Mouse (Mus musculus) MEL (cell line): ENCODE results near the gene Slc1a4. TPM values are rescaled to one million over a fixed set of nuclear protein-coding genes. Genes with fewer than 3 reads are reported as not detected.

Source experiments
- DNase-seq: peaks from one replicate; pipeline ENCODE4 v3.0.0; 2011; ENCODE audit warnings: low read depth, low spot score
- H3K27ac ChIP-seq: 2 replicates; pipeline ENCODE4 v1.5.1; 2012; ENCODE audit warnings: low read depth, mild to moderate bottlenecking, control low read depth, low read length, moderate library complexity; ENCODE audit not compliant: control insufficient read depth
- H3K27me3 ChIP-seq, 2 experiments: fragments of 150-350 bp in 1 of 2; sonication (generic) in 1 of 2; 2 replicates each; pipeline ENCODE4 v1.6.1; 2012; ENCODE audit warnings: low read length in 2 of 2, mild to moderate bottlenecking in 2 of 2, improper control_type of control experiment in 1 of 2, moderate library complexity in 1 of 2; ENCODE audit not compliant: insufficient read depth in 2 of 2, control insufficient read depth in 1 of 2
- H3K36me3 ChIP-seq, 2 experiments: 2 replicates each; pipeline ENCODE4 v1.6.1; 2012 to 2014; ENCODE audit warnings: low read length in 2 of 2, improper control_type of control experiment in 1 of 2, inconsistent platforms in 1 of 2, mild to moderate bottlenecking in 1 of 2; ENCODE audit not compliant: insufficient read depth in 2 of 2, control insufficient read depth in 1 of 2
- H3K4me1 ChIP-seq, 2 experiments: fragments of 150-350 bp in 1 of 2; sonication (generic) in 1 of 2; 2 replicates each; pipeline ENCODE4 v1.6.1; 2012; ENCODE audit warnings: low read length in 2 of 2, improper control_type of control experiment in 1 of 2, mild to moderate bottlenecking in 1 of 2; ENCODE audit not compliant: insufficient read depth in 2 of 2, control insufficient read depth in 1 of 2
- H3K4me3 ChIP-seq, 2 experiments: fragments of 150-350 bp in 1 of 2; sonication (generic) in 1 of 2; 2 replicates each; pipeline ENCODE4 v1.5.1; 2012; ENCODE audit warnings: low read depth in 2 of 2, low read length in 2 of 2, mild to moderate bottlenecking in 2 of 2, moderate library complexity in 2 of 2, control low read depth in 1 of 2, improper control_type of control experiment in 1 of 2; ENCODE audit not compliant: control insufficient read depth in 1 of 2, insufficient read depth in 1 of 2
- H3K79me2 ChIP-seq: 2 replicates; pipeline ENCODE4 v1.6.1; 2012; ENCODE audit warnings: mild to moderate bottlenecking, low read length, moderate library complexity; ENCODE audit not compliant: control insufficient read depth, poor library complexity, insufficient read depth
- H3K9ac ChIP-seq: 2 replicates; pipeline ENCODE4 v1.6.1; 2012; ENCODE audit warnings: low read depth, mild to moderate bottlenecking, control low read depth, low read length, moderate library complexity; ENCODE audit not compliant: control insufficient read depth, poor library complexity, severe bottlenecking
- H3K9me3 ChIP-seq: fragments of 150-350 bp; sonication (generic); replicated peaks from 2 replicates; pipeline ENCODE4 v1.6.1; 2012; ENCODE audit warnings: mild to moderate bottlenecking, low read length, improper control_type of control experiment, moderate library complexity; ENCODE audit not compliant: insufficient read depth
- BHLHE40 ChIP-seq: IDR thresholded peaks from 2 replicates; pipeline ENCODE4 v1.6.1; 2012; ENCODE audit warnings: low read depth, mild to moderate bottlenecking, inconsistent platforms, low read length, improper control_type of control experiment, borderline replicate concordance
- CHD1 ChIP-seq: IDR thresholded peaks from 2 replicates; pipeline ENCODE4 v1.6.1; 2012; ENCODE audit warnings: low read depth, mild to moderate bottlenecking, inconsistent platforms, low read length, improper control_type of control experiment
- CHD2 ChIP-seq: IDR thresholded peaks from 2 replicates; pipeline ENCODE4 v1.6.1; 2011; ENCODE audit warnings: low read length, improper control_type of control experiment
- CTCF ChIP-seq, 3 experiments: IDR thresholded peaks in 2 of 3; conservative IDR thresholded peaks in 1 of 3; 2 replicates each; pipeline ENCODE4 v1.5.1; 2011 to 2012; ENCODE audit warnings: low read length in 3 of 3, low read depth in 2 of 3, mild to moderate bottlenecking in 2 of 3, improper control_type of control experiment in 1 of 3, inconsistent platforms in 1 of 3, mixed read lengths in 1 of 3, moderate library complexity in 1 of 3; ENCODE audit not compliant: control insufficient read depth in 1 of 3, insufficient read depth in 1 of 3, poor library complexity in 1 of 3, severe bottlenecking in 1 of 3
- E2F4 ChIP-seq: IDR thresholded peaks from 2 replicates; pipeline ENCODE4 v1.6.1; 2011; ENCODE audit warnings: low read depth, low read length, improper control_type of control experiment, borderline replicate concordance
- EP300 ChIP-seq, 2 experiments: IDR thresholded peaks; 2 replicates each; pipeline ENCODE4 v1.6.1; 2011; ENCODE audit warnings: improper control_type of control experiment in 2 of 2, low read length in 2 of 2, low read depth in 1 of 2, mild to moderate bottlenecking in 1 of 2
- ETS1 ChIP-seq: IDR thresholded peaks from 2 replicates; pipeline ENCODE4 v1.6.1; 2012; ENCODE audit warnings: low read depth, mild to moderate bottlenecking, inconsistent platforms, low read length, improper control_type of control experiment, moderate library complexity
- GABPA ChIP-seq: IDR thresholded peaks from 2 replicates; pipeline ENCODE4 v1.6.1; 2012; ENCODE audit warnings: low read depth, mild to moderate bottlenecking, inconsistent platforms, low read length, improper control_type of control experiment, moderate library complexity
- GATA1 ChIP-seq: IDR thresholded peaks from 2 replicates; pipeline ENCODE4 v1.6.1; 2011; ENCODE audit warnings: low read depth, low read length, improper control_type of control experiment
- HCFC1 ChIP-seq: IDR thresholded peaks from 2 replicates; pipeline ENCODE4 v1.6.1; 2012; ENCODE audit warnings: low read depth, mild to moderate bottlenecking, inconsistent platforms, low read length, improper control_type of control experiment, moderate library complexity
- JUND ChIP-seq: IDR thresholded peaks from 2 replicates; pipeline ENCODE4 v1.6.1; 2011; ENCODE audit warnings: low read depth, mild to moderate bottlenecking, improper control_type of control experiment, low read length
- KAT2A ChIP-seq: conservative IDR thresholded peaks from 2 replicates; pipeline ENCODE4 v1.6.1; 2012; ENCODE audit warnings: low read depth, low read length, improper control_type of control experiment, inconsistent platforms
- MAFK ChIP-seq: IDR thresholded peaks from 2 replicates; pipeline ENCODE4 v1.6.1; 2011; ENCODE audit warnings: low read depth, mild to moderate bottlenecking, low read length, improper control_type of control experiment, borderline replicate concordance
- MAZ ChIP-seq: IDR thresholded peaks from 2 replicates; pipeline ENCODE4 v1.6.1; 2012; ENCODE audit warnings: low read depth, mild to moderate bottlenecking, inconsistent platforms, low read length, improper control_type of control experiment
- MYB ChIP-seq: IDR thresholded peaks from 2 replicates; pipeline ENCODE4 v1.6.1; 2011; ENCODE audit warnings: mild to moderate bottlenecking, low read depth, low read length, improper control_type of control experiment
- MYC ChIP-seq: IDR thresholded peaks from 2 replicates; pipeline ENCODE4 v1.6.1; 2011; ENCODE audit warnings: low read depth, mild to moderate bottlenecking, low read length, improper control_type of control experiment, moderate library complexity
- NELFE ChIP-seq: IDR thresholded peaks from 2 replicates; pipeline ENCODE4 v1.6.1; 2011; ENCODE audit warnings: low read depth, low read length, improper control_type of control experiment
- POLR2AphosphoS5 ChIP-seq: IDR thresholded peaks from 2 replicates; pipeline ENCODE4 v1.6.1; 2012; ENCODE audit warnings: low read depth, borderline replicate concordance, mild to moderate bottlenecking, inconsistent platforms, low read length, moderate library complexity, mixed read lengths
- RAD21 ChIP-seq: IDR thresholded peaks from 2 replicates; pipeline ENCODE4 v1.6.1; 2011; ENCODE audit warnings: mild to moderate bottlenecking, low read depth, low read length, improper control_type of control experiment
- RCOR1 ChIP-seq: IDR thresholded peaks from 2 replicates; pipeline ENCODE4 v1.6.1; 2012; ENCODE audit warnings: low read depth, mild to moderate bottlenecking, inconsistent platforms, low read length, improper control_type of control experiment
- SIN3A ChIP-seq: IDR thresholded peaks from 2 replicates; pipeline ENCODE4 v1.6.1; 2012; ENCODE audit warnings: low read length, improper control_type of control experiment, inconsistent platforms
- TBP ChIP-seq: IDR thresholded peaks from 2 replicates; pipeline ENCODE4 v1.8.0; 2011; ENCODE audit warnings: low read depth, low read length, improper control_type of control experiment
- TCF12 ChIP-seq: IDR thresholded peaks from 2 replicates; pipeline ENCODE4 v1.6.1; 2014; ENCODE audit warnings: low read depth, mild to moderate bottlenecking, inconsistent platforms, low read length, improper control_type of control experiment, moderate library complexity
- UBTF ChIP-seq: IDR thresholded peaks from 2 replicates; pipeline ENCODE4 v1.6.1; 2012; ENCODE audit warnings: low read depth, mild to moderate bottlenecking, inconsistent platforms, low read length, improper control_type of control experiment, moderate library complexity, borderline replicate concordance; ENCODE audit not compliant: insufficient read depth
- USF1 ChIP-seq: IDR thresholded peaks from 2 replicates; pipeline ENCODE4 v1.6.1; 2014; ENCODE audit warnings: low read depth, mild to moderate bottlenecking, inconsistent platforms, low read length, improper control_type of control experiment, moderate library complexity
- ZC3H11A ChIP-seq: IDR thresholded peaks from 2 replicates; pipeline ENCODE4 v1.6.1; 2012; ENCODE audit warnings: low read depth, mild to moderate bottlenecking, inconsistent platforms, low read length, improper control_type of control experiment
- ZKSCAN1 ChIP-seq: IDR thresholded peaks from 2 replicates; pipeline ENCODE4 v1.6.1; 2012; ENCODE audit warnings: low read depth, mild to moderate bottlenecking, inconsistent platforms, low read length, improper control_type of control experiment, moderate library complexity
- ZMIZ1 ChIP-seq: IDR thresholded peaks from 2 replicates; pipeline ENCODE4 v1.6.1; 2012; ENCODE audit warnings: low read depth, mild to moderate bottlenecking, inconsistent platforms, low read length, improper control_type of control experiment, moderate library complexity
- ZNF384 ChIP-seq: IDR thresholded peaks from 2 replicates; pipeline ENCODE4 v1.6.1; 2012; ENCODE audit warnings: low read depth, mild to moderate bottlenecking, inconsistent platforms, low read length, improper control_type of control experiment
- polyA plus RNA-seq, 2 experiments: library from polyadenylated mRNA; stranded (reverse) in 1 of 2; unstranded in 1 of 2; fragments of >175 nt in 1 of 2; fragments of >200 nt in 1 of 2; gene quantifications; 2 replicates each; pipeline versions ENCODE4 v1.2.1 to v1.2.4; 2012; ENCODE audit warnings: low replicate concordance in 2 of 2, low read depth in 1 of 2; ENCODE audit not compliant: insufficient read length in 2 of 2, insufficient read depth in 1 of 2, missing spikeins in 1 of 2
- total RNA-seq: library from RNA; depleted of rRNA; stranded (reverse); fragments of 300-350 nt; gene quantifications from 2 replicates; pipeline ENCODE4 v1.2.3, GENCODE M21; 2012

The Slc1a4 gene
- total and polyA plus RNA-seq, 3 experiments: 21.7 to 32.3 TPM; not detected in 1

DNA sequence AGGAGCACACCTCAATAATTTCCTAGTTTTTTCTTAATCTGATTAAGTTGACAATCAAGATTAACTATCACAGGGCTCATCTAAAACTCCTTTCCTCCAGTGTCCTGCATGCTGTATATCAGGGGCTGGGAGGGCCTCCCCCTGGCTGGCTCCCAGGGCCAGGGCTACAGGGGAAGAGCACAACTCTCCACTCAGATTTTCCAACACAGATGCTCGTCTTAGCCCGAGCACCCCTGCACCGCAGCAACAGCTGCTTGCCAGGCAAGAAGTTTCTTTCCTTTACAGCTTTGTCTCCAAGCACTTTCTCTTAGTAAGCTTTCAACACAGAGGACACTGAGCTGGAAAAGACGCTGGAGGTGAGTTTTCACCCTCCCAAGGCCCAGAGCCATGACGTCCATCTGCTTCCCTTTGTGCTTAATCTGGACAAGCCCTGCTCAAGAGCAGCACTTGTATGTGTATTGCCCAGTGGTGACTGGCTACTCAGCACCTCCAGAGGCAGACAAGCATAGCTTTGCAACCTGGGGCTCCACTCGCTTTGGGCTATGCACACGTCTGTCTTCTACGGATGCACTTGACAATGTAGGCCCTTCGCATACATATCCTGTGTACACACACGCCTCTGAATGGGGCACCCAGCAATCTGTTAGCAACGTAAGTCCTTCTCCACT, 6.1 kb downstream of the Slc1a4 start:
- no peak for TF ChIP-seq MYB
- TF ChIP-seq ZMIZ1: no peak
- no peak for TF ChIP-seq CTCF (IDR thresholded peaks at IDR 0.05 in 2 of 3, conservative IDR thresholded peaks at IDR 0.05 in 1 of 3; ENCODE audit: control insufficient read depth in 1 of 3, insufficient read depth in 1 of 3, low read depth in 2 of 3, low read length in 3 of 3, poor library complexity in 1 of 3, severe bottlenecking in 1 of 3)
- TF ChIP-seq MAFK: no peak
- TF ChIP-seq, all 39 proteins: peak for 0
- H3K4me1 ChIP-seq: peaks cover 19 to 44% of the 10 kb centered on the region in 2 experiments
- peak; percentile 27 for DNase-seq
- peaks cover 5 to 40% of the 10 kb centered on the region in 2 experiments for H3K36me3 ChIP-seq
- H3K9me3 ChIP-seq: no peaks in the 10 kb centered on the region
- peaks cover 49% of the 10 kb centered on the region for H3K79me2 ChIP-seq
- no peak overlapping the region for H3K27ac ChIP-seq
- H3K9ac ChIP-seq: no peak overlapping the region
- H3K4me3 ChIP-seq: no peak overlapping the region
- no peaks in the 10 kb centered on the region for H3K27me3 ChIP-seq

DNA sequence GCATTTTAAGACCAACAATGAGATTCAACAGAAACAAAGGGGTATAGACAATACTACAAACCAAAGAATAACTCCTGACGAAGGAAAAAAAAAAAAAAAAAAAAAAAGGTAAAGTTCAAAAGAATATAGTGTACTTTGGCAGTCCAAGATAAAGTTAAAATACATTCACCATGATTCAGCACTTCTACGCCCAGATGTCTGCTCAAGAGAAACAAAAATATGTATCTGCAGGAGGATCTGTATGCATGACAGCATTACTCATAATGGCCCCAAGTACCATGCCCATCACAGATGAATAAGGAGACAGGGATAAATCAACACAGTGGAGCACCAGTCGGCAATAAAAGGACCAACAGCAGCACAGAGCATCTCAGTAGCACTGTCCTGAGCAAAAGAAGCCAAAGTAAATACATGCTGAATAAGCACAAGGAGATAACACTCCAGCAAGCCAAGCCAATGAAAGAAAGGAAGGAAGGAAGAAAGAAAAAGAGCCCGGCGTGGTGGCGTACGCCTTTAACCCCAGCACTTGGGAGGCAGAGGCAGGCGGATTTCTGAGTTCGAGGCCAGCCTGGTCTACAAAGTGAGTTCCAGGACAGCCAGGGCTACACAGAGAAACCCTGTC, 7.3 kb downstream of the Slc1a4 start:
- H3K36me3 ChIP-seq: peaks cover 10 to 36% of the 10 kb centered on the region in 2 experiments
- no peaks in the 10 kb centered on the region for H3K9me3 ChIP-seq
- peak; percentile 87 for DNase-seq
- TF ChIP-seq POLR2AphosphoS5: no peak
- no peak for TF ChIP-seq TBP
- peak; percentile 98 for TF ChIP-seq ETS1
- TF ChIP-seq RAD21: no peak
- no peak for TF ChIP-seq MYB
- TF ChIP-seq CTCF (IDR thresholded peaks at IDR 0.05 in 2 of 3, conservative IDR thresholded peaks at IDR 0.05 in 1 of 3; ENCODE audit: control insufficient read depth in 1 of 3, insufficient read depth in 1 of 3, low read depth in 2 of 3, low read length in 3 of 3, poor library complexity in 1 of 3, severe bottlenecking in 1 of 3): no peak
- TF ChIP-seq TCF12: peak; percentile 60
- TF ChIP-seq MAZ: no peak
- peak; percentile 57; the same call in 1 of the 2 replicates for TF ChIP-seq CHD1
- TF ChIP-seq ZC3H11A: no peak
- no peak for TF ChIP-seq BHLHE40
- TF ChIP-seq SIN3A: peak; percentile 96
- TF ChIP-seq GATA1: peak; percentile 57
- no peak for TF ChIP-seq USF1
- TF ChIP-seq GABPA: peak; percentile 98
- no peak for TF ChIP-seq E2F4
- TF ChIP-seq CHD2: no peak
- TF ChIP-seq ZKSCAN1: no peak
- peak; percentile 95 for TF ChIP-seq MAFK
- no peak for TF ChIP-seq NELFE
- TF ChIP-seq ZNF384: peak; percentile 98
- 0 out of 2 replicates have a peak, but pooled peaks have one; percentile 50 for TF ChIP-seq MYC
- no peak for TF ChIP-seq JUND
- TF ChIP-seq KAT2A: no peak
- peak; percentile 64; the same call in 1 of the 2 replicates for TF ChIP-seq RCOR1
- peak; percentile 78 to 87 for TF ChIP-seq EP300 (IDR thresholded peaks at IDR 0.05; ENCODE audit: low read depth in 1 of 2, low read length in 2 of 2)
- no peak for TF ChIP-seq UBTF
- 0 out of 2 replicates have a peak, but pooled peaks have one; percentile 58 for TF ChIP-seq HCFC1

More for the DNA sequence above, 7.3 kb downstream of the Slc1a4 start:
- peaks cover 16 to 40% of the 10 kb centered on the region in 2 experiments for H3K4me1 ChIP-seq
- no peak overlapping the region for H3K4me3 ChIP-seq
- no peak overlapping the region for H3K9ac ChIP-seq
- no peaks in the 10 kb centered on the region for H3K27me3 ChIP-seq
- H3K27ac ChIP-seq: peak overlapping the region; percentile 38
- H3K79me2 ChIP-seq: peaks cover 37% of the 10 kb centered on the region
